In genomic region chr12:40563703-40564102, GRCm38 (mm10) we compare ENCODE assay signal across 17 mouse cellular contexts.
"Had no signal": no experiment of that assay in that cellular context is flagged by ENCODE, and none has a peak within 500 bp of the region (broad histone marks: within the 10 kb centered on the region; RNA-seq: fewer than 3 reads in every experiment).

No protein-coding gene starts in this region.

- H3K4me3 ChIP-seq: kidney, embryonic 15.5 days; left cerebral cortex, adult 2 months; liver, embryonic 12.5 days; liver, embryonic 15.5 days; midbrain, embryonic 12.5 days; midbrain, embryonic 15.5 days; neural tube, embryonic 12.5 days; neural tube, embryonic 15.5 days; stomach, embryonic 15.5 days had no signal

- H3K9ac ChIP-seq: kidney, embryonic 15.5 days; liver, embryonic 12.5 days; liver, embryonic 15.5 days; midbrain, embryonic 12.5 days; midbrain, embryonic 15.5 days; neural tube, embryonic 12.5 days; neural tube, embryonic 15.5 days; stomach, embryonic 15.5 days had no signal

- H3K4me1 ChIP-seq: liver, embryonic 12.5 days; liver, embryonic 15.5 days; midbrain, embryonic 12.5 days; stomach, embryonic 15.5 days had no signal

- ATAC-seq: intestine, postnatal 0 days; liver, embryonic 12.5 days; midbrain, embryonic 15.5 days had no signal

- H3K27ac ChIP-seq: kidney, embryonic 15.5 days; left cerebral cortex, adult 2 months; liver, embryonic 12.5 days; liver, embryonic 15.5 days; macrophage; midbrain, embryonic 12.5 days; midbrain, embryonic 15.5 days; neural tube, embryonic 12.5 days; neural tube, embryonic 15.5 days; stomach, embryonic 15.5 days had no signal

- DNase-seq: kidney, adult 8-10 months; right cerebral cortex, adult 18-20 months; right cerebral cortex, postnatal 14 days; right cerebral cortex, postnatal 4 days; spleen, adult 18-20 months; thymus, postnatal 36 days had no signal

- H3K9me3 ChIP-seq: kidney, embryonic 15.5 days; liver, embryonic 12.5 days; liver, embryonic 15.5 days; midbrain, embryonic 12.5 days; midbrain, embryonic 15.5 days; neural tube, embryonic 12.5 days; neural tube, embryonic 15.5 days; stomach, embryonic 15.5 days had no signal

- H3K4me2 ChIP-seq: kidney, embryonic 15.5 days; liver, embryonic 12.5 days; liver, embryonic 15.5 days; midbrain, embryonic 12.5 days; midbrain, embryonic 15.5 days; neural tube, embryonic 12.5 days; neural tube, embryonic 15.5 days; stomach, embryonic 15.5 days had no signal

- H3K36me3 ChIP-seq: kidney, embryonic 15.5 days; liver, embryonic 12.5 days; liver, embryonic 15.5 days; midbrain, embryonic 12.5 days; midbrain, embryonic 15.5 days; neural tube, embryonic 12.5 days; neural tube, embryonic 15.5 days; stomach, embryonic 15.5 days had no signal

- H3K27me3 ChIP-seq: kidney, embryonic 15.5 days; liver, embryonic 12.5 days; liver, embryonic 15.5 days; midbrain, embryonic 12.5 days; midbrain, embryonic 15.5 days; neural tube, embryonic 12.5 days; neural tube, embryonic 15.5 days; stomach, embryonic 15.5 days had no signal
